Mouse (Mus musculus) adrenal gland, postnatal 36 days (tissue): ENCODE measurements at regions not wholly inside any gene's neighbourhood (a gene's known extent, or its start where the extent isn't known, plus 50 kb on each side); places are given as distances from the start of the nearest gene placed in this dataset.

ENCODE experiments used
- DNase-seq, 2 experiments: peaks; one replicate each; pipeline ENCODE4 v3.0.0; 2021; ENCODE audit warnings: mixed read lengths in 1 of 2

DNA sequence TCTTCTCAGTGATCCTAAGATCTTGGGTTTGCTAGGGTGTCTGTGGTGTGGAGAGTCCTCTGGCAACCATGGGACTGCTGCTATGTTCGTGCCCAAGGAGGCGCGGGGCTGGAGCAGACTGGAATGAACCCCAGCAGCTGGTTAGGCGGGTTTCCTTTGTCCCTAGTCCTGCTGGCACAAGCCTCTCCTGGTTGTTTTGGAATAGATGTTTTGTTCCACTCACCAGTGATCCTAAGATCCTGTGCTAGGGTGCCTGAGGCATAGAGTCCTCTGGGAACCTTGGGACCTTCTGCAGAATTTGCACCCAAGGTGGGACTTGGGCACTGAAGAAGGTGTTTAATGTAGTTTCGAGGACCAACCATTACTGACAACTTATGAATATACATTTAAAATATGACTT lies 1205.9 kb upstream of the Gm8797 start:
- DNase-seq: no peak

DNA sequence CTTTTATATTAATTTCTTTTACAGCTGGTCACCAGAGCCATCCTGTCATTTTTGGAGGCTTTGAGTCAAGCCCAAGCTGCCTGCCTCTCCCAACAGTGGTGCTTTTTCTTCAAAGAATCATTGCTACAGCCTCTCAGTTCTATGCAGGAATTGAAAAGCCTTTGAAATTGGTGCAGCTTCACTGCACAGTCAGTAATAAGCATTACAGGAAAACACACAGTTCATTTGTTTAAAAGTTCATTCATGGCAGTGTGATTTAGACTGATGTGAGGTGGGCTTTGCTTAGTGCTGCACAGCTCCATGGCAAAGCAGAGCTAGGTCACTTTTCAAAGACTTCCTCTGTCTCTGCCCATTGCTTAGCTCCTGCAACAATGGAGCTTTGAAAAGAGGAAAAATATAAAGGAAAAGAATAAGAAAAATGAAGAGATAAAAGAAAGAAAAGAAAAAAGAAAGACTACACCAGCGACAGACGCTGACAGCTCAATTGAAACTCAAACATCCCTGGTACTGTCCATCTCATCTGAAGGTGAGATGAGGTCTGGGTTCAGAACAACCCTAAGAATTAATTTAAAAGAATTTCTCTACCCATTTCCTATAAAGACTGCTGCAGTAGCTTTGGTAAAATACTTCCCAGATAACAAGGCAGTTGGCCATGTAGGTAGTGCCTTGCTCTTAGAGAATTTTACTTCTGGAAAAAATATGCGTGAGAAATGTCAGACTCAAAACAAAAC lies 1204.3 kb upstream of the Gm8797 start:
- DNase-seq: no peak

DNA sequence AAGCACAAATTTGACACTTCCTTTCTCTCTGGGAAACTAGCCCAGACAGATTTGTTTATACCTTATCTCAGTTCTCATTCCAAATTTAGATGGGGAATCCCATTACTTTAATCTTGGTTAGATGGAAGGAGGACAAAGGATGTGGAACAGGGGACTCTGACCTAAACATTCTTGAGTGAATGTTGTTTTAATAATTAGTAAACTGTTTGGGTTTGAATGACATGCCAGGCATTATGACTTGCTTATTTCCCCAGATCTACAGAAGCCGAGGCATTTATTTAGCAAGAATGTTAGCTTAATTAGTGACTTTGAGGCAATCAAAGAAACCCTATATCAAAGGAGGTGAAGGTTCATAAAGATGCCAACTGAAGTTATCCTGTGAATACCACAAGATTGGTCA lies 1189.9 kb upstream of the Gm8797 start:
- no peak for DNase-seq

DNA sequence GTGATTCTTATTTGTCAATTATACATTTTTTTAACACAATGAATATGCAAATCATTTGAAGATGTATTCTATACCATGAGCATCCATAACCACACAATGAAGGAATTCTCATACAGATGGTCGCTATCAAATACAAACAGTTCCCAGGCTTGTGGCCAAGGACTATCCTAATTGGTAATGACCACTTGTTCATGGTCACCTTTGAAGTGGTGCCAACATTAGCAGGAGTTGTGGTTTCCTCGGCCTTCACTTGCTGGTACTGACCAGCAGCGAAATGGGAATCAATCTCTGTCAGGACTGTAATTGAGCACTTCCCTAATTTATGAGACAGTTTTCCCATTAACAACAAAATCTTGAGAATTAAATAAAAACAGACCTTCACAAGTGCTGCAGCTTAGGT lies 1168.1 kb upstream of the Gm8797 start:
- peak; percentile 3 to 33 for DNase-seq

DNA sequence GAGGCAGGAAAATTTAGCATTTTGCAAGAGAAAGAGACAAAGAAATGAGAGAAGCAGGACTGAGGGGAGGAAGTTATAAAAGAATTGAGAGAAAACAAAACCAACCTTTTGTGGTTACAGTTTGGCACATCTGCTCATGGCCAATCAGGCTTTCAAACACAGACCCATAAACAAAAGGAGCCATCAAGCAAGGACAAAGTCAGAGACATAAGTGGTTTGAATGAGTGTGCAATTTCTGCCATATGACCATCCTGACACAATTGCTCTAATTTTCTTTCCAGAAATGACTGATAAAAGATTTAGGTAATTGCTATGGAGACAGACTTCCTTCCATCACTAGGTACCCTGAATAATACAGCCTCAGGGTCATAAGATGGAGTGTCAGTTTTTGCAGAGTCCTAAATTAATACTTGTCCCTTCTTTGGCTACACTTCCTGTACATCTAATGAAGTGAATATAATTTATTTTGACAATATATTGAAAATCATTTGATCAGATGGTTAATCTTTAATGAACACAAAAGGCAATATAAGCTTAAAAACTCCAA lies 1156.6 kb upstream of the Gm8797 start:
- DNase-seq: no peak

DNA sequence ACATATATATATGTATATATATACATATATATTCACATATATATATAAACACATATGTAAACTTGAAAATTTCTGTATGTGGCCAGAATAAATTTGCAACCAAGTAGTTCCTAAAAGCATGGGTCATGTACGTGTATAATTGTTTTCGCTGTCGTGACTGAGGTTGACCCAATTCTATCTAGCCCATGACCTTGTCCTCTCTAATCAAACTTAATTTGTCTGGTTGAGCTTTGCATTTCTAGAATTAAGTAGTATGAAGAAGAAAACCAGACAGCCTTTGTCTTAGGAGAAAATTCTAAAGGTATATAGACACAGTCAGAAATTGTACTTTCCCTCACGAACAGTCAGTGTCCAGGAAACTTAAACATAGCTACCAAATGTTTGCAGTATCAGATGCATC lies 1156.1 kb upstream of the Gm8797 start:
- DNase-seq: no peak
